Mouse (Mus musculus): ENCODE measurements at regions not wholly inside any gene's neighbourhood (a gene's known extent, or its start where the extent isn't known, plus 50 kb on each side); places are given as distances from the start of the nearest gene placed in this dataset.
"Not testable (repeated sequence)": the region's sequence is repeated elsewhere in the genome, so short reads cannot be mapped to it uniquely, and the experiment has no call there.

- DNase-seq: no peak
Observed at GRCm38 (mm10) chr16:29920940-29921339, 143.2 kb upstream of the Hes1 start.

- DNase-seq: no peak
Observed at GRCm38 (mm10) chr16:29921385-29921784, 142.8 kb upstream of the Hes1 start.

GRCm38 (mm10) chr16:29927276-29927675 is 136.9 kb upstream of the Hes1 start:
- not testable (repeated sequence) for DNase-seq

- no peak for DNase-seq
Observed at GRCm38 (mm10) chr16:29928291-29928690, 135.9 kb upstream of the Hes1 start.

GRCm38 (mm10) chr16:29931746-29932351 is 132.3 kb upstream of the Hes1 start:
- DNase-seq: no peak

- no peak for DNase-seq
Observed at GRCm38 (mm10) chr16:29934649-29935048, 129.5 kb upstream of the Hes1 start.

GRCm38 (mm10) chr16:29938700-29939099 is 125.5 kb upstream of the Hes1 start:
- no peak for DNase-seq

- DNase-seq: no peak
Observed at GRCm38 (mm10) chr16:29939331-29939850, 124.8 kb upstream of the Hes1 start.

- no peak for DNase-seq
Observed at GRCm38 (mm10) chr16:29939869-29940707, 124.1 kb upstream of the Hes1 start.

- no peak for DNase-seq
Observed at GRCm38 (mm10) chr16:29942111-29942510, 122.1 kb upstream of the Hes1 start.

GRCm38 (mm10) chr16:29943963-29944860 is 120.0 kb upstream of the Hes1 start:
- DNase-seq: peak; percentile 54 to 56

- no peak for DNase-seq
Observed at GRCm38 (mm10) chr16:29944966-29945365, 119.2 kb upstream of the Hes1 start.

GRCm38 (mm10) chr16:29945376-29945890 is 118.8 kb upstream of the Hes1 start:
- DNase-seq: peak; percentile 39 to 40

- DNase-seq: peak; percentile 84 to 90
Observed at GRCm38 (mm10) chr16:29945891-29946598, 118.1 kb upstream of the Hes1 start.

GRCm38 (mm10) chr16:29946966-29947365 is 117.2 kb upstream of the Hes1 start:
- DNase-seq: no peak

GRCm38 (mm10) chr16:29947670-29948069 is 116.5 kb upstream of the Hes1 start:
- DNase-seq: no peak

- DNase-seq: no peak
Observed at GRCm38 (mm10) chr16:29950136-29950535, 114.0 kb upstream of the Hes1 start.

- DNase-seq: no peak
Observed at GRCm38 (mm10) chr16:29950791-29951190, 113.4 kb upstream of the Hes1 start.

GRCm38 (mm10) chr16:29954700-29955099 is 109.5 kb upstream of the Hes1 start:
- DNase-seq: no peak

GRCm38 (mm10) chr16:29956904-29957303 is 107.3 kb upstream of the Hes1 start:
- no peak for DNase-seq

GRCm38 (mm10) chr16:29959939-29960637 is 104.1 kb upstream of the Hes1 start:
- no peak for DNase-seq
